Comparison of ENCODE assay signal across 14 mouse cellular contexts in the genomic region with DNA sequence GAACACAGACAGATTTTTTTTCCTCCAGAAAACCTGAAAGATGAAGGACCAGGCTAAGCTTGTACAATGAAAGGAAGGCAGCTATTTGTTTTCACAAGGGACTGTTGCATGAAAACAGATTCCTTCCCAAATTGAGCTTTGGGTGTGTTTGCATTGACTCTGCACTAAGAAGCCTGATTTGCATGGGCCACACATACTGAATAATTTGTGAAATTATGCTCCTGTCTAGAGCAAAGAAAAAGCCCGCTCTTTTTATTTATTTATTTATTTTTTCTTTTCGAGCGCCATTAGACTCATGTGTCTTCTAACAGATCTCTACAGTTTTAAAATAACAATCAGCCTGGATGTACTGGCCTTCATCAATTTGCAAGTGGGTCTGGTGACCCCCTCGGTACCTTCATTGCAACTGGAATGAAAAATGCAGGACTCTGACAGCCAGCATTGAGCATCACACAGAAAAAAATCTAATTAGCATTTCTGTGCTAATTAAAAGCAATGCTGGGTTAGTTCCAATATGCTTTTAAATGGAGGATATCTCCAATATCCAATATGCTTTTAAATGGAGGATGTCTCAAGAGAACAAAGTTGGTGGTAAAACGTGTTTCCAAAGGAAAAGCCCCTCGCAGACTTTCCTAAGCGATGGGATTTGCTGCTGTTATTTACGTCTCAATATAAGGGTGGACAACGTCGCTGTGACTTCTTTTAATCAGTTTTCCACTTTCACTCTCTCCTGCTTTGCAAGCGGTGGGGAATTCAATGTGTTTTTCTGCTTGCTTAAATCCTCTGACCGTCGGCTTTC.
DNase-seq lines count a peak whose midpoint lies in the region; ATAC-seq lines count a peak whose summit lies in the region.
"Had no signal": no experiment of that assay in that cellular context is flagged by ENCODE, and none has a peak within 500 bp of the region (broad histone marks: within the 10 kb centered on the region; RNA-seq: fewer than 3 reads in every experiment).

No protein-coding gene starts in this region.

- H3K9me3 ChIP-seq in neural tube, embryonic 11.5 days (ENCODE audit: control insufficient read depth, low read length): no peaks in the 10 kb centered on the region
- no peaks in the 10 kb centered on the region for H3K9me3 ChIP-seq in hindbrain, embryonic 11.5 days (ENCODE audit: control insufficient read depth, low read length)
- no peaks in the 10 kb centered on the region for H3K9me3 ChIP-seq in midbrain, embryonic 13.5 days

- peak overlapping the region; percentile 19 for H3K4me2 ChIP-seq in neural tube, embryonic 11.5 days (ENCODE audit: low read depth)
- H3K4me2 ChIP-seq in hindbrain, embryonic 11.5 days (replicated peaks; ENCODE audit: low read depth, low read length): peak overlapping the region; percentile 19; the same call in 1 of the 2 replicates
- peak overlapping the region; percentile 42 for H3K4me2 ChIP-seq in midbrain, embryonic 13.5 days (replicated peaks)

- H3K4me1 ChIP-seq in neural tube, embryonic 11.5 days (ENCODE audit: control insufficient read depth, insufficient read depth, low read length): peaks cover 7% of the 10 kb centered on the region
- 0 out of 2 replicates have a peak, but pooled peaks cover 6% of the 10 kb centered on the region for H3K4me1 ChIP-seq in hindbrain, embryonic 11.5 days (replicated peaks; ENCODE audit: control insufficient read depth, insufficient read depth, low read length)
- H3K4me1 ChIP-seq in midbrain, embryonic 13.5 days (replicated peaks): peaks cover 30% of the 10 kb centered on the region

- WGBS in neural tube, embryonic 11.5 days: 21% methylated on average over 13 of the region's 13 CpGs
- WGBS in hindbrain, embryonic 11.5 days: 24% methylated on average over 13 of the region's 13 CpGs
- 5% methylated on average over 13 of the region's 13 CpGs for WGBS in midbrain, embryonic 13.5 days

- peak overlapping the region; percentile 36; the same call in 1 of the 2 replicates for H3K27ac ChIP-seq in neural tube, embryonic 11.5 days (ENCODE audit: low read depth, low read length)
- H3K27ac ChIP-seq in hindbrain, embryonic 11.5 days (ENCODE audit: low read depth, low read length): peak overlapping the region; percentile 82
- peak overlapping the region; percentile 74 for H3K27ac ChIP-seq in midbrain, embryonic 13.5 days

- H3K9ac ChIP-seq in neural tube, embryonic 11.5 days (ENCODE audit: low read length): no peak overlapping the region
- no peak overlapping the region for H3K9ac ChIP-seq in hindbrain, embryonic 11.5 days (ENCODE audit: low read depth, low read length)
- no peak overlapping the region for H3K9ac ChIP-seq in midbrain, embryonic 13.5 days (replicated peaks)

- DNase-seq in neural tube, embryonic 11.5 days (ENCODE audit: low spot score): peak; percentile 33
- DNase-seq in neural tube, embryonic 10.5 days (ENCODE audit: extremely low spot score, low spot score): no peak
- DNase-seq in hindbrain, embryonic 11.5 days (ENCODE audit: low spot score): peak; percentile 34
- no peak for DNase-seq in MN1 (ENCODE audit: low spot score)
- no peak for DNase-seq in kidney, postnatal 10 days
- DNase-seq: adrenal gland, adult 8-10 months; cerebellum, postnatal 10 days; gastrocnemius, postnatal 14 days; kidney, postnatal 14 days; liver; right cerebral cortex, postnatal 4 days; thymus, postnatal 25 days had no signal

- H3K27me3 ChIP-seq in neural tube, embryonic 11.5 days (ENCODE audit: control insufficient read depth, insufficient read depth, low read length): no peaks in the 10 kb centered on the region
- H3K27me3 ChIP-seq in hindbrain, embryonic 11.5 days (ENCODE audit: control insufficient read depth, insufficient read depth, low read length): no peaks in the 10 kb centered on the region
- H3K27me3 ChIP-seq in midbrain, embryonic 13.5 days: 0 out of 2 replicates have a peak, but pooled peaks cover 2% of the 10 kb centered on the region

- no peak overlapping the region for H3K4me3 ChIP-seq in neural tube, embryonic 11.5 days (ENCODE audit: low read depth, low read length)
- no peak overlapping the region for H3K4me3 ChIP-seq in hindbrain, embryonic 11.5 days (ENCODE audit: low read depth, low read length)
- 0 out of 2 replicates have a peak overlapping the region, but pooled peaks have one; percentile 12 for H3K4me3 ChIP-seq in midbrain, embryonic 13.5 days (replicated peaks)

- H3K36me3 ChIP-seq in neural tube, embryonic 11.5 days (ENCODE audit: control insufficient read depth, insufficient read depth, low read length): no peaks in the 10 kb centered on the region
- no peaks in the 10 kb centered on the region for H3K36me3 ChIP-seq in hindbrain, embryonic 11.5 days (ENCODE audit: control insufficient read depth, insufficient read depth, low read length)
- no peaks in the 10 kb centered on the region for H3K36me3 ChIP-seq in midbrain, embryonic 13.5 days

- peak; percentile 39 for ATAC-seq in neural tube, embryonic 11.5 days (ENCODE audit: insufficient read depth, low FRiP score, low TSS enrichment)
- ATAC-seq in hindbrain, embryonic 11.5 days (ENCODE audit: low FRiP score): peak; percentile 64
- ATAC-seq in midbrain, embryonic 13.5 days: peak; percentile 41
- ATAC-seq in activated CD4-positive, CD25-positive, alpha-beta regulatory T cell, adult 4 months: no peak

Comparison
In these comparisons a context has a peak if more than half of its experiments do, and no peak if none do; other contexts are left out.
1. DNase-seq: peak in neural tube, embryonic 11.5 days (single experiment) and hindbrain, embryonic 11.5 days (single experiment); none in neural tube, embryonic 10.5 days (single experiment), MN1 (single experiment) and kidney, postnatal 10 days (single experiment).
2. Peak in every context shown above with its lines, with median percentiles within 50 percentile points of each other: H3K27ac ChIP-seq and H3K4me2 ChIP-seq.